Mouse (Mus musculus) lung, postnatal 0 days (tissue): ENCODE measurements at regions not wholly inside any gene's neighbourhood (a gene's known extent, or its start where the extent isn't known, plus 50 kb on each side); places are given as distances from the start of the nearest gene placed in this dataset.

ENCODE experiments used
- CTCF ChIP-seq: IDR thresholded peaks from 2 replicates; pipeline ENCODE4 v1.5.1; 2016; ENCODE audit warnings: antibody characterized with exemption, mild to moderate bottlenecking
- EP300 ChIP-seq: IDR thresholded peaks from 2 replicates; pipeline ENCODE4 v1.6.1; 2016; ENCODE audit warnings: antibody characterized with exemption, mild to moderate bottlenecking, control low read depth

DNA sequence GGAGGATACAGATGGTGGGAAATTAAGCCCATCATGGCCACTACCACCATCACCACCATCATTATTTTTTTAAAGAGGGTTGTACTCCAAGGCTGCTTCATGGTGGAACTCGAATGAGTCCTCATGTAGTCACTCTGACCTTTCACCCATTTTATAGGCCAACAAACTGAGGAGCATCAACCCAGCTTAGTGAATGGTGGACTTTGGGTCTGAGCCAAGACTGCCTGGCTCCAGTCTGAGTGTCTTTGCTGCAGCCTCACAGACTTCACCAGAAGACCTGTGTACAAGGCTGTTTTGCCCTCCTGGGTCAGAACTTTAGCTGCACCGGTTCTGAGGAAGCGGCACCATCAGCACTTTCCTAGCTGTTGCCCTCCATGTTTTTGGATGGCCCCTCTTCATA, 184.4 kb downstream of the Emx2 start:
- TF ChIP-seq CTCF (no peak), EP300 (no peak)
